Mouse (Mus musculus): ENCODE measurements around the gene Ndufs3.

The Ndufs3 gene

GRCm38 (mm10) chr2:90850401-90850800 lies 54.2 kb downstream of the Ndufs3 start:
- no peak for DNase-seq (ENCODE audit: low spot score in 2 of 2)

DNA sequence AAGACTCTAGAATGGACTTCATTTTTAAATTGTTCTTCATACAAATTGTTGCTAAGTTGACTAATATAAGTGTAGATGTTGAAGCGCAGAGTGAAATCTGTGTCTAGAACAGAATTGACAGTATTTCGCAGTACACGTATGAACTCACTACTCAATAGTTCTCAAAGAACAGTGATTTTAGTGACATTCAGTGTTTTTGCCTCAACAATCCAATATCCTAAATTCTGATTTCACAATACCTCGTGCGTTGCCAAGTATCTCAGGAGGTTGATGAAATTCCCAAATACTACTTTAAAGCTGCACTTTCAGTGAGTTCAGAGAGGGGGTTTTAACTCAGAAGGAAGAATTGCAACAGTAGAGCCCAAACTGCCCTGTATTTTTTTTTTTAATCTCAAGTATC lies 56.3 kb downstream of the Ndufs3 start:
- no peak for DNase-seq (ENCODE audit: low spot score in 2 of 2)

DNA sequence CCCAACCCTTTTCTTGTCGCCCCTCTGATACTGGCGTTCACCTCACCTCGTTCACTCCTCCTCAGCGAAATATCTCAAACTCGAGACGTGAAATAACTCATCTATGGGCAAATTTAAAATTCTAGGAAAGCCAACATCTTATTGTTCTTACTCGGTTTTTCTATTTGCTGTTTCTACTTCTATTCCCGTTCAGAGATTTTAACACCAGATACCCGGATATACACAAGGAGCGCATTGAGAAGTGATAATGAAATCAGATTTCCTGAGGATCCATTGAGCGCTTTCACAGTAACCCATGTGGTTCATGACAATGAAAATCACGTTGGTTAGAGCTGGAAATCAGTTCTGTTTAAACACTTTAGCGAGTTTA lies 57.0 kb downstream of the Ndufs3 start:
- no peak for DNase-seq (ENCODE audit: low spot score in 2 of 2)

- DNase-seq (ENCODE audit: low spot score in 2 of 2), result peak; percentile 98
Observed at GRCm38 (mm10) chr2:90846955-90847680, 57.5 kb downstream of the Ndufs3 start, which contains the start of gene Mtch2. Gene Mtch2, plus strand, starts transcription at chr2:90847155.

GRCm38 (mm10) chr2:90846597-90846954 lies 58.1 kb downstream of the Ndufs3 start:
- no peak for DNase-seq (ENCODE audit: low spot score in 2 of 2)

GRCm38 (mm10) chr2:90846171-90846570 lies 58.5 kb downstream of the Ndufs3 start:
- DNase-seq (ENCODE audit: low spot score in 2 of 2), result no peak

DNA sequence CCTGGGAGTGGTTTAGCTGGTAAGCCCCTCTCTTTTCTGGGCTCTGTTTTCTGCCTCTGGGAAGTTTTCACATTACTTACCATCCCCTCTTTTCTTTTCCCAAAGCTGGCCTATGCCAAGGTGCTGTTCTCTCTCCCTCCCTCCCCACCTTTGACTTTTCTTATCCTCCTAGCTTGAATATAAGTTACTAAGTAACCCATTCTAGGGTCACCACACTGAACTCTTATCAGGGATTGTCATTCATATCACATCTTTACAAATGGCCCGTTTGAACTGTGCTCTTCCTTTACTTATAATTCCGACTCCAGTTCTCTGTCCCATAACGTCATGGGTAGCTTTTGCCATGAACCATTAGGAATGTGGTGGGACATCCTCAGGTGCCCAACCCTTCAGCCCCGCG lies 59.4 kb downstream of the Ndufs3 start:
- DNase-seq (ENCODE audit: low spot score in 2 of 2), result no peak
